Mouse (Mus musculus): ENCODE measurements around the gene Pidd1.
A peak's percentile ranks its signal among the peaks of the same experiment; 100 is the strongest.

Pidd1 gene

DNA sequence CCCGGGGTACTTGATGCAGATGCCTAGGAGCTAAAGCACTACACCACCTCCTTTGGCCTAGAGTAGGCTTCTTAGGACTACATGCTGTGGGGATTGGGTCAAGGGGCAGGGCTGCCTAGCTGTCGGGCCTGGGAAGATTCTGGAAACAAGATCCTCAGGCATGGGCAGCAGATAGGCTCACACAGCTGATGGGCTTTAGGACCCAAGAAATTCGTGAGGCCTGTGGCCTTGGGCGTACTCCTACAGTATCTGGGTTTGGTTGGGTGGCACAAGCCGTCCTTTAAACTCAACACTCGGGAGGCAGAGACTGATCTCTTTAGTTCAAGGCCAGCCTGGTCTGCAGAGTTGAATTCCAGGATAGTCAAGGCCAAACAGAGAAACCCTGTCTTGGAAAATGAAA, 28.4 kb upstream of the Pidd1 start:
- DNase-seq = no peak

DNA sequence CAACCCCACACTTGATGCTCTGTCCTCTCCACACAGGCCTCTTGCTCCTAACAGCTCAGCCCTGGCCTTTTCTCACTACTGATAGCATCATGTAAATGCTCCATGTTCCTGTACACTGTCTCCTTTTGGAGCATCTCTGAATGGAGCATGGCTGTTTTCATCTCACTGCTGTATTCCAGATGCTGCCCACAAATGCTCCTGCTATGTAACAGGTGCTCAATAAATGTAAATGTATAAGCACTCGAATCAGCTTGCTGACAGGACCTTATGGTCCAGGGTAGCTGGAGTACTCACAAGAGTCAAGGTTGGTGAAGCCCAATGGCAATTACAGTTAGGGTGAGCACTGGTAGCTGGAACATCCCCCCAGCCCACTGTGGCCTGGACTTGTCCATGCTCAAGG, 27.4 kb upstream of the Pidd1 start:
- DNase-seq = no peak

DNA sequence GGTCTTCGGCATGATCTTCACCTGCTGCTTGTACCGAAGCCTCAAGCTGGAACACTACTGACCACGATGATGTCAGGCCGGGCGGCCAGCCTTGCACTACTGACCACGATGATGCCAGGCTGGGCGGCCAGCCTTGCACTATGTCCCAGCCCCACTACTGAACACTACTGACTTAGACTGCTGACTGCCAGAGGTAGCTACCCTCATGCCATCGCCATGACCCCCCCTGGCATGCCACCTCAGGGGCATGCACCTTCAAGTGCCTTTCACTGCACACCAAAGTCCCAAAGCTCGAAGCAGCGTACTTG, 26.8 kb upstream of the Pidd1 start:
- DNase-seq = no peak

DNA sequence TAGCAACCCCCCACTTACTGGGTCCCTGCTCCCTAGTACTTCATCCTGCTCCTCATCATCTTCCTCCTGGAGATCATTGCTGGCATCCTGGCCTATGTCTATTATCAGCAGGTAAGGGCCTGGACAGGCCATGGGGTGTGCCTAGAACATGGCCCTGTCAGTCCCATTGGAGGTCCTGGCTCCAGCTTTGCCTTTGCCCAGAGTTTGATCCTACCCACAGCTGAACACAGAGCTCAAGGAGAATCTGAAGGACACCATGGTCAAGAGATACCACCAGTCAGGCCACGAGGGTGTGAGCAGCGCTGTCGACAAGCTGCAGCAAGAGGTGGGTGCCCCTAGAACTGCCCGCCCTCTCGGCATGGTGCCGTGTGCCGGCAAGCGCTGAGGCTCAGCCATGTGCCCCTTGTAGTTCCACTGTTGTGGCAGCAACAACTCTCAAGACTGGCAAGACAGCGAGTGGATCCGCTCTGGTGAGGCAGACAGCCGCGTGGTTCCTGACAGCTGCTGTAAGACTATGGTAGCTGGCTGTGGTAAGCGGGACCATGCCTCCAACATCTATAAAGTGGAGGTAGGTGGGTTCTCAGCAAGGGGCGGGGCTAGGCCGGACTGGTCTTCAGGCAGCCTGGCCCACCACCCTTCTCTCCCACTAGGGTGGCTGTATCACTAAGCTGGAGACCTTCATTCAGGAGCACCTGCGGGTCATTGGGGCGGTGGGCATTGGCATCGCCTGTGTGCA, 26.2 kb upstream of the Pidd1 start:
- no peak for DNase-seq

DNA sequence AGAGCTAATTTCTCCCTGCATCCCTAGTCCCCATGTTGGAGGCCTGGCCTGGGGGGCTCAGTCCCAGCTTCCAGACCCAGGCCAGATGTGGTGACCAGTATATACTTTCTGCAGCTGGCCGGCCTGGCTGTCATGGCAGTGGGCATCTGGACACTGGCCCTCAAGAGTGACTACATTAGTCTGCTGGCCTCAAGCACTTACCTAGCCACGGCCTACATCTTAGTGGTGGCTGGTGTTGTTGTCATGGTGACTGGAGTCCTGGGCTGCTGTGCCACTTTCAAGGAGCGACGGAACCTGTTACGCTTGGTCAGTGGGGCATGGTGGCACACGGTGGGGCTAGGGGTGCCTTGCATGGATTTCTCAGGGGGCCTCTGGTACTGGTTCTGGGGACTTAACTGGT, 25.5 kb upstream of the Pidd1 start:
- peak in 1 of 2 experiments; percentile 11 for DNase-seq

DNA sequence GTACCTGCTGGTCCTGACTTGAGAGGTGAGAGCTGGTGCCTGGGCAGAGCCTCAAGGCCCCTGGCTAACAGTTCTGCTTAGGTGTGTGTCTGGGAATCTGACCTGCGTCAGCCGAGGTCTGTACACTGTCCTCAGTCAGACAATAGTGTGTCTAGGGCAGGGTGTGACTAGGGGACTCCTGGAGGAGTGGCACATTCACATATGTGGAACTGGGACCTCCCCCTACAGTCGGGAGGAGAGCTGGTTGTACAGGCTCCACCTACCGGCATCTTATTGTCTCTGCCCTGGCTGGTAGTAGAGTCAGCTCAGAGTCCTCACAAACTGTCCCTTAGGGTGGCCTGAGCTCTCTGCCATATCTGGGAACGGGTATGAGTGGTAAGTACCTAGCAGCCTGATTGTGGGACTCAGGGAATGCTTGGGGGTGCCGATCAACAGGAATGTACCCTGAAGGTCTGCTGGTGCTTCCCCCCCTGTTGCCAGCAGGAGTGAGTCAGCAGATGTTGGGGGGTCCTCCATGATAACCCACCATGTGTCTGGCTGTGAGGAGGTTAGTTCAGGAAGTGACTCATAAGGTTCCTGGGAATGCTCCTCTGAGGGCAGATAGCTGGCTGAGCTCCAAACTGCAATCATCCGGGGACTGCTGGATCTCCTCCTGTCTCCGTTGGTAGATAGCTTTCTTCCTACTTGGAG, 24.8 kb upstream of the Pidd1 start:
- peak; percentile 81 to 86 for DNase-seq

DNA sequence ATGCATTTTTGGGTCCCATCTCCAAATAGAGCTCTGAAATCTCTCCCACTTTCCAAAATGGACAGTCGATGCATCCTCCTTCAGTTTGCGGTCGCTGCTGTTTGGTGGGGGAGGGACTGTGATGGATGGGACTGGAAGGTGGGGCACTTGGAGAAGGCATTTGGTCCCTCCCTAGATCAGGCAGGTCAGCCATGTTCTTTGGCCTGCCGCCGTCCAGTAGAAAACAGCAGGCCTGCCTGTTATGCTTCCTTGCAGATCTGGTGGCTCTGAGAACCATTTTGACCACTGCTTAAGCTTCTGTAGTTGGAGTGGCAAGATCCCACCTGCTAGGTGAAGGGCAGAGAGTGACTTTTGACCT, 24.3 kb upstream of the Pidd1 start:
- peak; percentile 49 to 51 for DNase-seq

DNA sequence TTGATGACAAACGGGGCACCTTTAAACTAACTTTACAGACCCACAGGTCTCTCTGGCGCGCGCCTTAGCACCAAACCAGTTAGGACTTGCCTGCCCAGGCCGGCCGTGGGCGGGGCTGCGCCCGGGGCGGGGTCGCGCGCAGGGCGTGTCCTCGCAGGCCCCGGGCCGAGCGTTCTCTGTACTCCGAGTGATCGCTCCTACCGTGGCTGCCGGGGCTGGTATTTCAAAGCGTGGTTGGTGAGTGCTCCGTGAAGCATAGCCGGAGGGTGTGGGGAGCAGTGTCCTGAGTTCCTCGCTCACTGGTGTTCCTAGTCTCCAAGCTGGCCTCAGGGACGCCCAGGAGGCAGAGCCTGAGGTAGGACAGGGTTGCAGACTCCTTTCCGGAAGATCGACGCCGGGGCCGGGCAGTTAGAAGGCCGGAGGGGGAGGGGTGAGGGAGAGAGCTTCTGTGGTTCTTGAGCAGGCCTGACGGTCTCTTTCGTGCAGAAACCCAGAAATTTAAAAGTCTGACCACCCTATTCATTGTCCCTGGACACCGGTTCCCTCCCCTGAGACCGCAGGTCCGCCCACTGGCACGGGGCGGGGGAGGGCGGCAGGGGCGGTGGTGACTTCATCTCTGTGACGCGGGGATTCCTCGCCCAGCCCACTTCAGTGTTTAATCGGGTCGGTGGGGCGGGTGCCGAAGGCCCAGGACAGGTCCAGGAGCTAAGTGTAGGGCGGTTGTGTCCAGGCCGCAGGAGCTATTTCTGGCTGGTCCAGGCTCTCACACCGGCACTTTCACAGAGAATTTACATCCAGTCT, 23.6 kb upstream of the Pidd1 start, which contains the start of gene Cd151:
Cd151 (plus strand) TSS at position 163 of the 801 bp plus-strand sequence.
- DNase-seq = peak; percentile 92 to 95

DNA sequence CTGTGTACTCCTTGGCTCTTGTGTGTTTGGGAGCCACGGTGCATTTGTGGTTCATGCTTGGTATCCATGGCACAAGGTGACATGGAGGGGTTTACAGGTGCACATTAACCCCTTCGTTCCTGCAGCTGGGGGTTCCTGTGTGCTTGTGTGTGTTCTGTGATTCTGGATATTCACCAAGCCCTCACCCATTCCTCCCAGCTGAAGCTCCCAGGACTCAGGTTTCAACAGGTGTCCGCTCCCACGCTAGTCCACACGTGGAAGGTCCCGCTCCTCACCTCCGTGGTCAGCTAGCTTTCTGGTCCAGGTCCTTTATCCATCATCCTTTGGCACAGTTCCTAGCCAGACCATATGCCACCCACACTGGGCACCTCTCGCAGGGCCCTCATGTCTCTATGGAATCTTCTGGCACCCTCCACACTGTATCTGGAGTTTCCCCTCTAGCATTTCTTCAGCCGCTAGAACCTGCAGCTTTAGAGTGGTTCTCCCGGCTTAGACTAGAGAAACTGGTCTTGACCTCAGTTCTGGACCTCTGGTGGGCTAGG, 22.9 kb upstream of the Pidd1 start:
- DNase-seq = no peak

DNA sequence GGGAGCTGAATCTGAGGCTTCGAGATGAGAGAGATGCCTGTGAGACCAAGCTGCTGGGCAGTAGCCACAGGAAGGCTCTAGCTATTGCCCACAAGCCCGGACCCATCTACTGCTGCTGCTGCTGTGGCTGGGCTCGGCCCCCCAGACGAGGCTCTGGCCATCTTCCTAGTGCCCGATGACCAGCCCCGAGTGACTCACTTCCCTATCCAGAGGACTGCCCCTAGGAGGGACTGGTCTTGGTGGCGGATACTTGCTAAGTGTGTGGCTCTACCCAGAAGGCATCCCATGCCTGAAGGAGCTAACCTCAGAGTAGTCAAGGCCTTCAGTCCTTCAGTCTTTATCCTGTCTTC, 22.2 kb upstream of the Pidd1 start:
- DNase-seq = peak; percentile 62 to 68

DNA sequence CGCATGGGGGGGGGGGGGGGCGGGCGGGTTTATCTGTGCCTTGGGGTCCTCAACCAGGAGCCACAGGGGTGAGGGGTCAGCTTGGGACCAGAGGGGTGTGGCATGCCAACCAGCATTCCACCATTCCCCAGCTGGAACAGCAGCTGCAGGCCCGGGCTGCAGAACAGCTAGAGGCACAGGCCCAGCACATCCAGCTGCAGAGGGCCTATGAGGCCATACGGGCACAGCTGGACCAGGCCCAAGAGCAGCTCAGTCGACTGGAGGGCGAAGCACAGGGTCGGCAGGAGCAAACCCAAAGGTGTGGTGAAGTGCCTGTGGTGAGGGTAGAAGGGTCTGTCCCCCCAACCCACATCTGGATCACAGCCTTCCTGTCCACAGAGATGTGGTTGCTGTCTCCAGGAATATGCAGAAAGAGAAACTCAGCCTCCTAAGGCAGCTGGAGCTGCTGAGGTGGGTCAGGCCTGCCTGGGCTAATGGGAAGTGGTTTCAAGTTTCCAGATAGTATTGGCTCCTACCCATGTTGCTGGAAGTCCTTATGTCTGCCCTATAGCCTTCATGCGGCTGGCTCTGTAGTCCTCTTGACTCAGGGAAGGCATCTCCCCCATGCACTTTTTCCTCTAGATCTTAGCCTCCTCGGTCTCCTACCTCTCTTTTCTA, 21.7 kb upstream of the Pidd1 start:
- DNase-seq = peak in 1 of 2 experiments; percentile 15

DNA sequence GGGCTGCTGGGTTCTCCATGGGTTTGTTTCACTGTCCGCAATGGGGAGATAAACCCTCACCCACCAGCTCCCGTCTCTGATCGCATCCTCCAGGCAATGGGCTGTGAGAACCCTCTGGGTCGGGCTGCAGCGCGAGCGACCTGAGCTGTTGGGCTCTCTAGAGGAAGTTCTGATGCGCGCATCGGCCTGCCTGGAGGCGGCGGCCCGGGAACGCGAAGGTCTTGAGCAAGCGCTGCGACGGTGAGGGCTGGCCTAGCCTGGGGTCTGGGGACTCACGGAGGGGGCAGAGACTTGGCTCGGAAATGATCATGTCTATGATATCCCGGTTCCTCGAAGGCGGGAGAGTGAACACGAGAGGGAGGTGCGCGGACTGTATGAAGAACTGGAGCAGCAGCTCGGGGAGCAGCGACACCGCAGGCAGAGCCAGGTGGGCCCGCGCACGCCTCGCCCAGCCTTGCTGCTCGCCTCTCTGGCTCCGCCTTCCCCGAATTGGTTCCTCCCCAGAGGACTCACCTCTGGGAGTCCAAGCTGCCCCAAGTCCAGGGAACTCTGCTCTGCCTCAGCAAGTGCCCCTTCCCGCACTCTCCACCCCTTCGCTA, 20.9 kb upstream of the Pidd1 start:
- peak; percentile 72 to 78 for DNase-seq

DNA sequence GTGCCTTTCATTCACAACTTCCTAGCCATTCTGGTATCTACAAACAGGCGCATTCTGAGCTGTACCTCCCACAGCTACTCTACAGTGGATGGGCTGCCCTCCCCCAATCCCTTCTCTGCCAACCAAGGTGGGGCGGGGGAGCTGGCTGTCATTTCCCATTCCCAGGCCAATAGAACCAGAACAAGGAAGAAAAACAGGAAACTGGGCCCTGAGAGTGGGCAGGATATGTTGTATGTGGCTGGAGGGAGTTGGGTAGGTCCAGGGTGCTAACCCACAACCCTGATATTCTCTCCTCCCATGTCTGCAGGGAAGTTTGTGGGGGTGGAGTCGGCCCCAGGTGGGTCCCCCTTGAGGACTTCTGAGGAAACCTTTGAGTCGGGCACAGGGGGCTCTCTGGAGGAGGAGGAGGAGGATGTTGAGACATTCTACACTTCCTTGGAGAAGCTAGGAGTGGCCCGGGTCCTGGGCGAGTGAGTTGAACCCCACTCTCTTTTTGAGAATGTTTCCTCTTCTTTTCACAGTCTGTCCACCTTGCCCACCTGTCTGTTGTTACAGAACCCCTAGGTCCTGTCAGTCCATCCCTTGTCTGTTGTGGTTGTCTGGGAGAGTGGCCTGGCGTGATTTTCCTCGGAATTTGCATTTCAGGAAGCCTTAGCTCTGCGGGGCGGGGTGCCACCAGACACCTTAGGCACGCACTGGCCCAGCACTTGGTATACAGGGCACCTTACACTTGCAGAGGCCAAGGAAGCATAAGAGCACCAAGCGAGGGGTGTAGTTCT, 20.2 kb upstream of the Pidd1 start:
- DNase-seq = peak; percentile 91 to 92

DNA sequence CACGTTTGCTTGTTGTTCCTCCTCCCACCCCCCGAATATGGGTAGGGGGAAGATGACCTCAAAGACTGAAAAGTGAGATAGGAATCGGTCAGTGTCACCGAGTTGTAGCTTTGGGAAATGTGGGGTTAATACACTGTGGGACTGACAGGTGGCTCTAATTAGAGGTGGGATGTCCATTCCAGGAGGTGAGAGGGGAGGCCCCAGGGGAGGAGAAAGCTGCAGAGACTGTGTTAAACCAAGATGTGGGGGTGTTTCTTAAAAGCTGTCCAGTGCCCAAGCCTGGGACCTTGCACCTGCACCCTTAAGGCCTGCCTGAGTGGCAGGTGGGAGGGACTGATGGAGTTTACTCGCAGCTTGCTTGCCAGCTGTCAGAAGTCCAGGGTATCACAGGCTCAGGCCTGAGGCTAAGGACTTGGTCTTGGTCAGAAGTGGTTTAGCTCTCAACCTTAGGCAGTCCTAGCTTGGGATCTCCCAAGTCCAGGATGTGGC, 18.6 kb upstream of the Pidd1 start:
- DNase-seq = peak; percentile 89 to 93

DNA sequence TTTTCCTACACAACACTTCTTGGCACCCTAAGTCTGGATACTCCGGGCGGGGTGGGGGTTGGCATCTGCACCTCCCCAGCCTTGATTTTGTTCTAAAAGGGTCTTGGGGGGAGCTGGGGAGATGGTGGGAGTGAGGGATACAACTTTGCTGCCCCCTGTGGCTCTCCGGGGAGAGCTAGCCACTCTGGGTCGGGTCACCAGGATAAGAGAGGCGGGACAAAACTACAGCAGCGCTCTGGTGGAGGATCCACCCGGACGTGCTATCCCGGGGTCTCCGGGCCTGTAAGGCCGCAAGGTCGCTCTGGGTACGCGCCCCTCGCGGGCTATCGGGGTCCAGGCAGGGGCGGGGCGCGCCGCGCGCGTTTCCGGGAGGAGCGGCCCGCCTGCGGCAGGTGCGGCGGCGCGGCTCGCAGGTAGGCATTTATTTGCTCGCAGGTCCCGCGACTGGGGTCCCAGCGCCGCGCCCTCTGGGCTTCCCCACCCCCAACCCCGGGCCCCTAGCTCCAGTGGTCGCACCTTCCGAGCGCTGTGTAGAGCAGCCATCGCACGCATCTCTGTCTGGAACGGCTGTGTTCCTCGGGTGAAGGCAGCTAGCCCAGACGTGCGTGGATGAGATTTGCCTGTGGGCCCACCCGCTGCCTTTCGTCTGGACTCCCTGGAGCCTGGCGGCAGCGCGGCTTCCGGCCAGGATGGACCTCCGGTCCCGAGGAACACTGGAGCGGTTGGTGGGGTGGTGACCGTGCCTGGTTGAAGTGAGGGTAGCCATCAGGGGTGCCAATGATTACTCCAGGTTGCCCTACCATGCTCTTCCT, 17.9 kb upstream of the Pidd1 start:
- DNase-seq = peak; percentile 53 to 57

DNA sequence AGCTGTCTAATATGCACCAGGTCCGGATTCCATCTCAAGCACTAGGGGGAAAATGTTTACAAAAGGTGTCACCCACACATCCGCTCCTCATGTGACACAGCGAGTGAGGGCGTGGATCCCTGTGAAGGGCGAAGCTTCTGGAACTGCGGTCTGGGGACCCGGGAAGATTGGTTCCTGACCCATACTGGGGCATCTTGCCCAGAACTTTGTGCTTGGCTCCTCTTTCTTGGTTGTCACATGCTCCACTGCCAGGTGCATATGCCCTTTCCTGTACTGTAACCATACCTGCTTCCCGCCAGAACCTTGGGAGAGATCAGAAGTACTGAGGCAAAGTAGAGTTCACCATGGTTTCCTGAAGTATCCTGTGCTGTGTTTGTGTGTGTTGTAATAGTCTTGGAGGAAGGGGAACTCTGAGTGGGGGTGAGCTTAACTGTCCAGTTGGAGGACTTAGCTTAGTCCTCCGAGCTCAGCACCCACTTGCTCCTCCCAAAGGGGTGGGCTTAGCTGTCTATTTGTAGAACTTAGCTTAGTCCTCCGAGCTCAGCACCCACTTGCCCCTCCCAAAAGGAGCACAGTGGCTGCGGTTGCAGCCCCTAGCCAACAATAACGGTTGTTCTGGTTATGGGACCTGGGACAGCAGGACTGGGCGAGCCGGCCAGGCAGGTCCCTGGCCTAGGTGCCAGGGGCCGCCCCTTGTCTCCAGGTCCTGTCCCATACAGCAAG, 16.7 kb upstream of the Pidd1 start, which contains the start of gene Cracr2b:
Cracr2b (plus strand) TSS at position 704 of the 723 bp plus-strand sequence.
- peak; percentile 83 to 90 for DNase-seq

DNA sequence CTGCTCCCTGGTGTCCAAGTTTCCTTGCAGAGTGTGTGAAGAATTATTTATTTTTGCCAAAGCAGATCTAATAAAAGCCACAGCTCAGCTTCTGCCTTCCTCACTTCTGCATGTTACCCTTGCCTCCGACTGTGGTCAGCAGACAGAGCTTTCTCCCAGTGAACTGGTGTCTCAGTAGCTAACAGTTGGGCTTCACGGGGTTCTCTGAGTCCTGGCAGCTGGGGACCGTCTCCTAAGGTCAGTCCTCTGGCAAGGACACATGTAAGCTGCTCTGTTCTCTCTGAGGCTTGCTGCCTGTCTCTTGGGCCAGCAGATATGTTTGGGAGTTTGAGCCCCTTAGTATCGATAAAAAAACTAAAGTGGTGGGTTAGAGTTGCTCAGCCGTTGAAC, 16.2 kb upstream of the Pidd1 start:
- DNase-seq = no peak

DNA sequence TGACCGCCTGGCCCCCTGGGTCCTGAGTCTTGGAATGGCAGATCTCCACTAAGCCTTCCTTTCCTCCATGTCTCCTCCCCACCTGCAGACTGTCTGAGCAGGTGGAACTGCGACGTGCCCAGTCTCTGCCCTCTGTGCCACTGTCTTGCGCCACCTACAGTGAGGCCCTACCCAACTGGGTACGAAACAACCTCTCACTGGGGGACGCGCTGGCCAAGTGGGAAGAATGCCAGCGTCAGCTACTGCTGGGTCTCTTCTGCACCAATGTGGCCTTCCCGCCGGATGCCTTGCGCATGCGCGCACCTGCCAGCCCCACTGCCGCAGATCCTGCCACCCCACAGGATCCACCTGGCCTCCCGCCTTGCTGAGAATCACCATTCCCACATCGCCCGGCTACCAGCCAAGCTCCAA, 15.5 kb upstream of the Pidd1 start:
- DNase-seq = no peak

DNA sequence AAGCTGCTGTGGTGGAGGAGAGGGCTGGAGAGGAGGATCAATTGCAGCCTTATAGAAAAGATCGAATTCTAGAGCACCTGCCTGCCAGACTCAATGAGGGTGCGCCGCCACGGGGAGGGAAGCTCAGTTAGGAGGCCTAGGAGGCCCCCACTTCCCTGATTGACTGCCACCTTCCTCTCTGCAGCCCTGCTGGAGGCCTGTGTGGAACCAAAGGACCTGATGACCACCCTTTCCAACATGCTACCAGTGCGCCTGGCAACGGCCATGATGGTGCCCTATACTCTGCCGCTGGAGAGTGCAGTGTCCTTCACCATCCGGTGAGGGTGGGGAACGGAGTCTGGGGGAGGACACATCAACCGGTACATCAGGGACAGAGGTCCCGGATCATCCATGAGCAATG, 14.8 kb upstream of the Pidd1 start:
- no peak for DNase-seq
